In the genomic region with DNA sequence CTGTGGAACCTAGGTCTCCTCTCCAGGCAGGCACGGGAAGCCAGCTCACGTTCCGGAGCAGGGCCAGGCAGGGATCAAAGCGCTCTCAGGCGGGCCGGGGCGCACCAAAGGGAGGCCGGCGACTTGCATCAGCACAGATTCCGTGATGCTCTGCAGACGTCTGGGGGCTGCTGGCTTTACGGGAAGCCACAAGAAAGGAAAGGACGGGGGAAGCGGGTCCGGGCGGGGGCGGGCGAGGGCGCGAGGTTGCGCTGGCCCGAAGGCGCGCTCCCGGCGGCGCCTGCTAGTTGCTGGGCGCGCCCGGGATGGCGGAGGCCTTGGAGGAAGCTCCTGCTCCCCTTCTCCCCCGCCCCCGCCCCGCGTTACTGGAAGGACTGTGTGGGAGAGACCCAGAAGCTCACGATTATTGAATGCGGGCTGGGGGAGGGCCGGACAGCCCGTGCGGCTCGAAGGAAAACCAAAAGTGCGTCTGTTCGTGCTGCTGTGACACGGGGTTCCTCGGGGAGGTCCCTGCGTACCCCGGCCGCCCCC, we compare ENCODE assay signal across 8 mouse cellular contexts. TPM values are rescaled to one million over a fixed set of nuclear protein-coding genes. Genes with fewer than 3 reads are reported as not detected.
DNase-seq lines count a peak whose midpoint lies in the region; ATAC-seq and TF ChIP-seq lines count a peak whose summit lies in the region.

No protein-coding gene starts in this region.

- H3K9ac ChIP-seq in hindbrain, embryonic 12.5 days, result peak overlapping the region; percentile 70
- peak overlapping the region; percentile 74 for H3K9ac ChIP-seq in lung, postnatal 0 days (replicated peaks; ENCODE audit: low read depth)

- peak; percentile 92 for DNase-seq in NIH3T3 (ENCODE audit: low read depth)
- peak; percentile 71 for DNase-seq in cerebellum, adult 9-11 months
- peak; percentile 28 for DNase-seq in frontal cortex, postnatal 25 days (ENCODE audit: low spot score in 2 of 2)
- DNase-seq in layer of hippocampus, postnatal 14 days (ENCODE audit: low spot score in 2 of 2), result peak; percentile 34 to 46
- peak; percentile 79 for DNase-seq in lung, postnatal 0 days (ENCODE audit: low spot score)
- peak; percentile 66 for DNase-seq in ovary, postnatal 14 days (ENCODE audit: low spot score)
- DNase-seq in urinary bladder, postnatal 36 days (ENCODE audit: low spot score in 2 of 2), result peak; percentile 66 to 69

- no peaks in the 10 kb centered on the region for H3K36me3 ChIP-seq in hindbrain, embryonic 12.5 days
- H3K36me3 ChIP-seq in lung, postnatal 0 days (ENCODE audit: insufficient read depth, low read length), result no peaks in the 10 kb centered on the region

- TF ChIP-seq CTCF in lung, postnatal 0 days (IDR thresholded peaks at IDR 0.05), result 0 out of 2 replicates have a peak, but pooled peaks have one; percentile 7

- H3K27me3 ChIP-seq in hindbrain, embryonic 12.5 days, result peaks cover 75% of the 10 kb centered on the region
- no peaks in the 10 kb centered on the region for H3K27me3 ChIP-seq in lung, postnatal 0 days (replicated peaks; ENCODE audit: insufficient read depth, low read length)

- peak overlapping the region; percentile 91 for H3K4me2 ChIP-seq in hindbrain, embryonic 12.5 days (replicated peaks)
- peak overlapping the region; percentile 83 for H3K4me2 ChIP-seq in lung, postnatal 0 days (replicated peaks; ENCODE audit: low read depth, low read length)

- no peaks in the 10 kb centered on the region for H3K9me3 ChIP-seq in hindbrain, embryonic 12.5 days (replicated peaks)
- H3K9me3 ChIP-seq in lung, postnatal 0 days (ENCODE audit: low read length), result no peaks in the 10 kb centered on the region

- peak overlapping the region; percentile 58 for H3K4me3 ChIP-seq in hindbrain, embryonic 12.5 days
- H3K4me3 ChIP-seq in lung, postnatal 0 days (ENCODE audit: low read depth, low read length), result peak overlapping the region; percentile 93

- H3K27ac ChIP-seq in hindbrain, embryonic 12.5 days, result peak overlapping the region; percentile 35; the same call in 1 of the 2 replicates
- peak overlapping the region; percentile 100 for H3K27ac ChIP-seq in lung, postnatal 0 days (ENCODE audit: low read length)

- WGBS in hindbrain, embryonic 12.5 days, result under 1% methylated on average over 44 of the region's 48 CpGs
- 2% methylated on average over 30 of the region's 48 CpGs for WGBS in lung, postnatal 0 days

- ATAC-seq in hindbrain, embryonic 12.5 days (ENCODE audit: low FRiP score), result 0 out of 2 replicates have a peak, but pooled peaks have one; percentile 11
- peak; percentile 2; the same call in 1 of the 2 replicates for ATAC-seq in lung, postnatal 0 days

- peaks cover 23% of the 10 kb centered on the region for H3K4me1 ChIP-seq in hindbrain, embryonic 12.5 days
- H3K4me1 ChIP-seq in lung, postnatal 0 days (ENCODE audit: insufficient read depth, low read depth, low read length), result peaks cover 7% of the 10 kb centered on the region; the same call in 1 of the 2 replicates

- no peak for TF ChIP-seq EP300 in lung, postnatal 0 days (IDR thresholded peaks at IDR 0.05)

RNA-seq across cellular contexts. Expression of a gene that starts 2.6 kb away (rescaled TPM):
- polyA plus RNA-seq in hindbrain, embryonic 12.5 days (2016; fragmentation: Nextera tagmentation; extraction: Ambion mirVana), result 1.0 and 1.2 TPM in 2 replicates
- 10 to 100 TPM; 42.2 to 43.1 TPM for total RNA-seq in layer of hippocampus, postnatal 14 days (2021)
- 7.9 and 8.9 TPM in 2 replicates for polyA plus RNA-seq in lung, postnatal 0 days (2015; fragmentation: Nextera tagmentation; extraction: Ambion mirVana)

Comparison
In these comparisons a context has a peak if more than half of its experiments do, and no peak if none do; other contexts are left out.
1. Peak in every context shown above with its lines: DNase-seq, ATAC-seq, H3K4me3 ChIP-seq and H3K27ac ChIP-seq.
2. DNase-seq: peak in every context shown above with its lines; median percentile 92 in NIH3T3; 79 in lung, postnatal 0 days; 71 in cerebellum, adult 9-11 months; 68 in urinary bladder, postnatal 36 days; 66 in ovary, postnatal 14 days; 40 in layer of hippocampus, postnatal 14 days; 28 in frontal cortex, postnatal 25 days.